Mouse (Mus musculus) B cell, adult 2 months (primary cell): Measurements from ENCODE around the gene Sppl2b.
"Not testable (repeated sequence)": the region's sequence is repeated elsewhere in the genome, so short reads cannot be mapped to it uniquely, and the experiment has no call there.

Source experiments
- DNase-seq, 2 experiments: peaks; one replicate each; pipeline ENCODE4 v3.0.0; 2022

Sppl2b gene

DNA sequence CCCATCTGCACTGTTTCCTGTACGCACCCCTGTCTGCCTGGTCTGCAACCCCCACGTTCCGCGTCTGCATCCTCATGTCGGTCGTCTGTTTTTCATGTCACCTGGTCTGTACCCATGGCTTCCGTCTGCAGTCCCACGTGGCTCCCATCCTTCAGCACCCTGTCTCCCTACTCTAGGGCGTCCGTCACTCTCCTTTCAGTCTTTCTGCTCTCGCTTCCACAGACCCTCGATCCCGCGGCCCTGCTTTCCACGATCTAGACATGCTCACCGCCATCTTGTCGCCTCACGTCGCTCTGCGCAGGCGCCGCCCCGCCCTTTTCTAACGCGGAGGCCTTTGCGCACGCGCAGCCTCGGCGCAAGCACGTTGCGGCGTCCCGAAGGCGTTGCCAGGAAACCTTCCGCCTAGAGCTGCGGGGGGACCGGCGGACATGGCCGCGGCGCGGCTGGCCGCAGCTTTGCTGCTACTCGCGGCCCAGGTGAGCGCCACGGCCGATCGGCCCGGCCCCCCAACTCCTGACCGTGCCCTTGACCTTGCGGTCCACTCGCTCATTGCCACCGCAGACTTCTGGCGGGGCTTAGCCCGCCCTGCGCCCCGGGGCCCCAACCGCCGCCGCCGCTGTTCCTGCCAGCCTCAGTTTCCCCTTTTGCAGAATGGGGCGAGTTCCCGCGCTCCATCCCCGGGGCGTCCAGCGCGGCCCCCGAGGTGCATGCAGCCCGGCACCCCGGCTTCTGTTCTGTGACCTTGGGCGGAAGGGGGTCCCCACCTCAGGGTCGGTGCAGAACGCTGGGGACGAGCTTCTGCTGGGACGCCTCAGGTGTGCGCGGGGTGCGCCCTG, at the start of gene Sppl2b, which contains the start of gene Lsm7:
TSS of gene Sppl2b (plus strand) at position 363 of the 836 bp plus-strand sequence.
TSS of gene Lsm7 (minus strand) at position 297 of the 836 bp plus-strand sequence.
- DNase-seq: peak; percentile 99

DNA sequence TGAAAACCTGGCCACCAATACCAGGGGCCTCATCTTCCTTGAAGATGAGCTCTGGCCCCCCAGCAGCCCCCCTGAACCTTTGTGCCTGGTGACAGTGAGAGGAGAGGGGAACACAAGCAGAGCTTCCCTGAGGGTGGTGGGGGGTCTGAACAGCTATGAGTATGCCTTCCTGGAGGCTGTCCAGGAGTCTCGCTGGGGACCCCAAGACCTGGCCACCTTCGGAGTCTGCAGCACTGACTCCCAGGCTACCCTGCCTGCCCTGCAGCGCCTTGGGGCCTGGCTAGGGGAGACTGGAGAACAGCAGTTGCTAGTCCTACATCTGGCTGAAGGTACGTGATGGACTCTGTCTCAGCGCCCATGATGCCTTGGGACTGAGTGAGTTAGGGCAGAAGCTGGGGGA, 49.8 kb upstream of the Sppl2b start:
- no peak for DNase-seq

GRCm38 (mm10) chr10:80805925-80806324, 49.1 kb upstream of the Sppl2b start:
- DNase-seq: peak; percentile 86 to 88

DNA sequence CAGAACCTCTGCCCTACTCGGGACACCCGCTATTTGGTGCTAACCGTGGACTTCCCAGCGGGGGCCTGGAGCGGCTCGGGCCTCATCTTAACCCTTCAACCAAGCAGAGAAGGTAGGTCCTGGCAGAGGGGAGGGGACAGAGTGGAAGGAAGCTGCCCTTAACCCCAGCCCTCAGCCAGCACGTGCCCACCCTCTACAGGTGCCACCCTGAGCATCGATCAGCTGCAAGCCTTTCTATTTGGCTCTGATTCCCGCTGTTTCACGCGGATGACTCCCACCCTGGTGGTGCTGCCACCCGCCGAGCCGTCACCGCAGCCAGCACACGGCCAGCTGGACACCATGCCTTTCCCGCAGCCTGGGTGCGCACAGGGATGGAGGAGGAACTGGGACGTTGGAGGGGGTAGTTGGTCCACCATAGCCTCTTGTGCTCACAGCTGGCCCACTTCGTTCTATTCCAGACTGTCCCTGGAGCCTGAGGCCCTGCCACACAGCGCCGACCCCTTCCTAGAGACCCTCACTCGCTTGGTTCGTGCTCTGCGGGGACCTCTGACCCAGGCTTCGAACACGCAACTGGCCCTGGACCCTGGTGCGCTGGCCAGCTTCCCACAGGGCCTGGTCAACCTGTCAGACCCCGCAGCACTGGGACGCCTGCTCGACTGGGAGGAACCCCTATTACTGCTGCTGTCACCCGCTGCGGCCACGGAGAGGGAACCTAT, 48.6 kb upstream of the Sppl2b start:
- no peak for DNase-seq

GRCm38 (mm10) chr10:80807057-80807627, 47.9 kb upstream of the Sppl2b start:
- DNase-seq: peak; percentile 43 to 51

- no peak for DNase-seq
These were observed 46.7 kb upstream of the Sppl2b start for GRCm38 (mm10) chr10:80808099-80808984.

DNA sequence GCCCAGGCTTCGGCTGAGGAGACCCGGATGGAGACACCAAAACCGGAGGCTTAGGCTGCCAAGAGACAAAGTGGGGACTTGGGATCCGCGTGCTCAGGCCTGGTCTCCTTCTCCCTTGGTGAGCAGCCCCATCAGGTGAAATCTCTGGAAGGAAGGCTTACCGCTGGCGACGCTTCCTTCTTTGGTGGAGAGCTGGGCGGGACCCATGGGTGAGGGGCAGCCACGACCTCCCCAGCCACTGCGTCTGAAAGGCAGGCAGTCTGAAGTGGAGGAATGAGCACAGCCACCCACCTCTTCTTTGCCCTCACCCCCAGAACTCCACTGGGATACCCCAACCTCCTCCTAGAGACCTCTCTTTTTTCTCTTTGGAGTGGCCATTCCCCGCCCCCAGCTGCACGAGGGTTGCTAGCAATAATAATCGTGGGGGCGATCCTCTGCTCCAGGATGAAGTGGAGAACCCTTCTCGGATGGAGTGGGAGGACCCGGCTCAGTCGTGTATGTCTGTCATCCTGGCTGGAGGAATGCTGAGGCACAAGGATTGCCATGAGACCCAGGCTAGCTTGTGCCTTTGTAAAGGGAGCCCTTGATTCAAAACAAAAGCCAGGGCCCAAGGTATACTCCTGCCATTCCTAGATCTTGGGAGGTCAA, 46.0 kb upstream of the Sppl2b start:
- DNase-seq: no peak

DNA sequence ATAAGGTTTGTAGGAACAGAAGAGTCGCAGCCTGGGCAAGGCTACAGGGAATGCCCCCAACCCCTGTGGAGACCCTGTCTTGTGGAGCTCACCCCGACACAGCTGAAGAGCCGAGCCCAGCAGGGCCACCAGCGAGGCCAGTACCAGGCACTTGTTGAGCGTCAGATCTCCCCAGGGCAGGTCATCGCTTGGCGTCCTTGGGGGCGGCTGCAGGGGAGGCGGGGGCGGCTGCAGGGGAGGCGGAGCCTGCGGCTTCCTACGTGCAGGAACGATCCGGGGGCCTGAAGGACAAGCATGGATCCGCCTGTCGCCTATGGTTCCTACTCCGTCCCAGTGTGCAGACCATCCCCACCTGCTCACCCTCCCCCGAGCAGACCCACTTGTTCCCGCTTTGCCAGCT, 45.0 kb upstream of the Sppl2b start:
- no peak for DNase-seq

GRCm38 (mm10) chr10:80812391-80813041, 42.6 kb upstream of the Sppl2b start:
- no peak for DNase-seq

GRCm38 (mm10) chr10:80813366-80813765, 41.7 kb upstream of the Sppl2b start, which contains the start of gene Jsrp1:
Jsrp1 (minus strand) TSS chr10:80813498.
- DNase-seq: no peak

GRCm38 (mm10) chr10:80814800-80815199, 40.3 kb upstream of the Sppl2b start:
- no peak for DNase-seq

- not testable (repeated sequence) for DNase-seq
These were observed 38.8 kb upstream of the Sppl2b start for GRCm38 (mm10) chr10:80816303-80816702.

DNA sequence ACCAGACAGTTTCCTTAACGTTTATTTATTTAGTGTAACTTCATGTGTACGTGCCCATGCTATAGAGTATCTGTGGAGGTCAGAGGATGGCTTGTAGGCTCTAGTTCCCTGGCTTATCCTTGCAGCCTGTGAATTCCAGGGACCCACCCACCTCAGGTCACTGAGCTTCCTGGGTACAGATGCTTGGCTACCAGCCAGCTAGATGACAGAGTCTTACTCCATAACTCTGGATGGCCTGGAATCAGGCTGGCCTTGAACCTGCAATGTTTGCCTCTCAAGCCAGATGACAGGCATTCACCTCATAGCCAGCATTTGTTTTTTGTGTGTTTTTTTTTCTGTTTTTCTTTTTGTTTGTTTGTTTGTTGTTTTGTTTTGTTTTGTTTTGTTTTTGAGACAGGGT, 37.9 kb upstream of the Sppl2b start:
- DNase-seq: no peak

- not testable (repeated sequence) for DNase-seq
These were observed 37.1 kb upstream of the Sppl2b start for GRCm38 (mm10) chr10:80817955-80818354.

- DNase-seq: no peak
These were observed 36.3 kb upstream of the Sppl2b start for GRCm38 (mm10) chr10:80818599-80819281.

GRCm38 (mm10) chr10:80819406-80819805, 35.7 kb upstream of the Sppl2b start:
- DNase-seq: no peak

- DNase-seq: peak; percentile 55 to 64
These were observed 33.1 kb upstream of the Sppl2b start for GRCm38 (mm10) chr10:80821991-80822390.

DNA sequence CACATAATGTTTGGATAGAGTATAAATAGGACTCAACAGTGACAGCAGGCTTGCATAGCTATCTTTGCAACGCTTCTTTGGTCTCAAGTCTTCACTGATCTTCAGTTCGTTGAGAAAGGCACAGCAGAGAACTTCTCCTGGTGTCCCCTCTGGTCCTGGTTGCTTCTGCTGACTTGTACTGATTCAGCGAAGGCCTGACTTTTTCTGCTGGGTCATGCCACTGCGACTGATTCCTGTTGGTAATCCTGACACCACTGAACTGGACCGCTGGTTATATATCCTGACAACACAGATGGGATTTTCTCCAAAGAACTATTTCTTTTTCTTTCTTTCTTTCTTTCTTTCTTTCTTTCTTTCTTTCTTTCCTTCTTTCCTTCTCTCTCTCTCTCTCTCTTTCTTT, 32.5 kb upstream of the Sppl2b start:
- no peak for DNase-seq

GRCm38 (mm10) chr10:80823316-80823715, 31.8 kb upstream of the Sppl2b start:
- DNase-seq: no peak

GRCm38 (mm10) chr10:80823847-80824643, 31.0 kb upstream of the Sppl2b start:
- peak in 1 of 2 experiments; percentile 36 for DNase-seq
